Mouse (Mus musculus) intestine, postnatal 0 days (tissue): ENCODE measurements at regions not wholly inside any gene's neighbourhood (a gene's known extent, or its start where the extent isn't known, plus 50 kb on each side); places are given as distances from the start of the nearest gene placed in this dataset.

Experiments
- ATAC-seq: fragments of 200-750 bp; cut with Nextera tagmentation; 2 replicates; pipeline ENCODE4 v1.8.0; 2017; ENCODE audit warnings: mild to moderate bottlenecking, moderate TSS enrichment, moderate library complexity
- H3K27ac ChIP-seq: fragments of 300-500 bp; sonication (generic); 2 replicates; pipeline ENCODE4 v1.5.1; 2014; ENCODE audit warnings: mild to moderate bottlenecking, low read depth, low read length, moderate library complexity
- H3K27me3 ChIP-seq: fragments of 300-500 bp; sonication (generic); replicated peaks from 2 replicates; pipeline ENCODE4 v1.6.1; 2014; ENCODE audit warnings: low read length, mixed read lengths; ENCODE audit not compliant: control insufficient read depth, insufficient read depth
- H3K36me3 ChIP-seq: fragments of 300-500 bp; sonication (generic); 2 replicates; pipeline ENCODE4 v1.6.1; 2014; ENCODE audit warnings: mild to moderate bottlenecking, moderate library complexity; ENCODE audit not compliant: control insufficient read depth, insufficient read depth
- H3K4me1 ChIP-seq: fragments of 300-500 bp; sonication (generic); replicated peaks from 2 replicates; pipeline ENCODE4 v1.6.1; 2014; ENCODE audit warnings: antibody characterized with exemption, low read length, mixed read lengths; ENCODE audit not compliant: control insufficient read depth, insufficient read depth
- H3K4me2 ChIP-seq: fragments of 300-500 bp; sonication (generic); replicated peaks from 2 replicates; pipeline ENCODE4 v1.6.1; 2014; ENCODE audit warnings: low read depth, mild to moderate bottlenecking, moderate library complexity
- H3K4me3 ChIP-seq: fragments of 300-500 bp; sonication (generic); 2 replicates; pipeline ENCODE4 v1.5.1; 2014; ENCODE audit warnings: low read depth, low read length
- H3K9ac ChIP-seq: fragments of 300-500 bp; sonication (generic); 2 replicates; pipeline ENCODE4 v1.6.1; 2014; ENCODE audit warnings: mild to moderate bottlenecking, low read depth, low read length
- H3K9me3 ChIP-seq: fragments of 300-500 bp; sonication (generic); 2 replicates; pipeline ENCODE4 v1.6.1; 2016; ENCODE audit warnings: mixed run types; ENCODE audit not compliant: control insufficient read depth
- CTCF ChIP-seq: sonication (generic); IDR thresholded peaks from 2 replicates; pipeline ENCODE4 v1.5.1; 2016; ENCODE audit warnings: low read depth, mild to moderate bottlenecking, control low read depth, antibody characterized with exemption, moderate library complexity
- WGBS: fragments of 180-500 bp; shearing (Covaris S2); extraction: QIAGEN DNeasy Blood & Tissue Kit; methylation state at CpG from one replicate; pipeline ENCODE4 v1.1.7; 2014; 5-methylcytosine and 5-hydroxymethylcytosine counted together

DNA sequence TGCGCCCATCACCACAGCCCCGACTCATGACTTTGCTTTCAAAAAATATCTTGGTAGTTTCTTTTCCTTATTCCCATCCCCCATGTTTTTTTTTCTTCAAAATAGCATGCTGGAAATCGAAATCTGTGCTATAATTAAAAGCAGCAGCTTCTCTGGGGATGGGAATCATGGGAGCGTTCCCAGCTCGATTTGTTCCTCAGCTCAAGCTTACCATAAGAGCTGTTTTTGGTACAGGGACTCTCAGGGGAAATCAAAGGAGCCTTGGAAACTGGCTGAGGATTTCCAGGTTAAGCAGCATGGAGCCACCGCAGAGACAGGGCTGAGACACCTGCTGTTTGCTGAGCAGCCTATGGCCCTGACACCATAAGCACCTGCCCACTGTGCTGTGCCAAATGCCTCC is 254.2 kb upstream of the Pex5l start:
- Histone ChIP-seq H3K27me3 (no peaks in the 10 kb centered on the region), H3K27ac (no peak overlapping the region), H3K4me3 (no peak overlapping the region), H3K9me3 (no peaks in the 10 kb centered on the region), H3K36me3 (no peaks in the 10 kb centered on the region), H3K4me2 (no peak overlapping the region), H3K4me1 (no peaks in the 10 kb centered on the region), H3K9ac (no peak overlapping the region)
- no peak for TF ChIP-seq CTCF
- WGBS: 79% methylated on average over 6 of the region's 6 CpGs
- ATAC-seq: no peak

DNA sequence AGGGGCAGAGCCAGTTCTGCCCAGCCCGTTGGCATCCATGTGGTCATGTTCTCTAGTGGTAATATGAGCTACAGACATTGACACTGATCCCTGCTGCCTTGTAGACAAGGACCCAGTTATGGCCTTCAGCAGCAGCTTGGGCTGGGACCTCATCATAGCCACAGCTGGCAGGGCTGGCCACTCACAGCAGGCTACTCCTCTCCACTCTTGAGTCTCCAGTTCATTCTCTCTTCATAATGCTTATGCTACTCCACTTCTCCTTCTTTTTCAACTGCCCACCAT is 249.4 kb upstream of the Pex5l start:
- H3K9me3 ChIP-seq: no peaks in the 10 kb centered on the region
- no peak overlapping the region for H3K9ac ChIP-seq
- H3K4me2 ChIP-seq: no peak overlapping the region
- H3K27ac ChIP-seq: no peak overlapping the region
- H3K4me3 ChIP-seq: no peak overlapping the region
- no peaks in the 10 kb centered on the region for H3K36me3 ChIP-seq
- no peaks in the 10 kb centered on the region for H3K4me1 ChIP-seq
- TF ChIP-seq CTCF: no peak
- H3K27me3 ChIP-seq: no peaks in the 10 kb centered on the region
- 71% methylated on average over 1 of the region's 1 CpGs for WGBS
- ATAC-seq: no peak

DNA sequence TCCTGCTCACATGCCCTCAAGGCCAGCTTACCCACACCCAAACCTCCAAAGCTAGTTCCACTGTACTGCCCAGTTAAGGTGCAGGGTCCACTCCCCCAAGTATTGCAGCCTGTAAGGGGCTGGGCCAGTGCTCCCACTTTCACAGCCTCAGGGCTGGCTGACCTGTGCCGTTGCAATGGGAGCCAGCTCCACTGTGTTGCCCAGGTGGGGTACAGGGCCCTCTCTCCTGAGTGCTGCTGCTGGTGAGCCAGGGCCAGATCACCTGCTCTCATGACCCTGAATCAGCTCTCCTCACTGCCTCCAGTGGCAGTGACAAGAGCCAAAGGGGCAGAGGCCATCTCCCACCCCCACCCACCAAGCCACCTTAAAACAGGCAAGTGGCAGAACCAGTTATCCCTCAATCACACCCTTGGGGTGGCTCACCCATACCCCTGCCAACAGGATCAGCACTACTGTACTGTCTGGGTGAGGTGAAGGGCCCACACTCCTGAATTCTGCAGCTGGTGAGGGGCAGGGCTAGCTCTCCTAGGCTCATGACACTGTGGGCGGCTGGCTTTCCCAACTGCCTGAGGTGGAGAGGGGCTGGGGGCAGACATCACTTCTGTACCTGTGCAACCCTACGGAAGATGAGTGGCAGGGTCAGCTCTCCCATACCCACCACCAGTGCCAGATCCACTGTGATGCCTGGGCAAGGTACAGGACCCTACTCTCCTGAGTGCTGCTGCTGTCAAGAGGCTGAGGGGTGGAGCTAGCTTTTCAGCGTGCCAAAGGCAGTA is 248.9 kb upstream of the Pex5l start:
- no peak for TF ChIP-seq CTCF
- H3K27me3 ChIP-seq: no peaks in the 10 kb centered on the region
- 75% methylated on average over 4 of the region's 4 CpGs for WGBS
- no peak for ATAC-seq
- no peak overlapping the region for H3K4me3 ChIP-seq
- H3K9me3 ChIP-seq: no peaks in the 10 kb centered on the region
- H3K36me3 ChIP-seq: no peaks in the 10 kb centered on the region
- no peak overlapping the region for H3K27ac ChIP-seq
- H3K9ac ChIP-seq: no peak overlapping the region
- H3K4me1 ChIP-seq: no peaks in the 10 kb centered on the region
- H3K4me2 ChIP-seq: no peak overlapping the region

DNA sequence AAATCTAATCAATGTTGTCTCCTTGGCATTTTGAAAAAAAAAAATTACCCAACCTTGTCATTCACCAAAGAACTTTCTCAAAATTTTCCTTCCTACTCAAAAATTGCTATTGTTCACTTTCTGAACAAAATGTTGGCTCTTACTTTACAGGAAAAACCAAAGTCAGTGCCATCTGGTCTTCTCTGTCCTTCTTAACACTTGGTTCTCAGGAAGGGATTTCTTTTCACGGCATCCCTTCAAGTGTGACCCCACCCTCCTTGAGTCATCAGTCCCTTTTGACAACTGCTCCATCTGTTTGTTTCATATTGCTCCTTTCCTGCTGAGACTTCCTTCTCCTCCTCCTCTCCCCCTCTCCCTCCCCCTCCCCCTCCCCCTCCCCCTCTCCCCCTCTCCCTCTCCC is 245.1 kb upstream of the Pex5l start:
- no peaks in the 10 kb centered on the region for H3K27me3 ChIP-seq
- no peak overlapping the region for H3K4me2 ChIP-seq
- no peak overlapping the region for H3K4me3 ChIP-seq
- TF ChIP-seq CTCF: no peak
- no peak for ATAC-seq
- no peak overlapping the region for H3K9ac ChIP-seq
- no peaks in the 10 kb centered on the region for H3K9me3 ChIP-seq
- H3K36me3 ChIP-seq: no peaks in the 10 kb centered on the region
- WGBS: 43% methylated on average over 1 of the region's 1 CpGs
- H3K27ac ChIP-seq: no peak overlapping the region
- H3K4me1 ChIP-seq: no peaks in the 10 kb centered on the region

DNA sequence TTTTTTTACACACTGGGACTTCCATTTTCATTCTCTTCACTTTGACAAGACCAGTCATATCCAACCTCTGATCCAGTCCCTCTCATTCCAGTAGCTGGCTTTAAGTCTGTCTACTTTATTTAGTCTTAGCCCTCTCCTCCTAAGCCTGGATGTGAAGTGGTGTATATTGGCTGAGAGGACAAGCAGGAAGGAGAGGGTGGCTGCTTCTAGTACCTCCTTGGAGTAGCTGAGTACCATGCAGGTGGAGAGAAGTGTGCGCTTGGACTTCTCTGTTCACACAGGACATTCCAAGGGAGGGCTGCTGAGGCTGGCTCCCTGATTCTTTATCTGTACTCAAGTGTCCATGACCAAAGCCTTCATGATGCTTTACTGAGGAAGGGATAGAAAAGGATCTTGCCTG is 240.6 kb upstream of the Pex5l start:
- Histone ChIP-seq H3K4me3 (no peak overlapping the region), H3K4me2 (no peak overlapping the region), H3K9ac (no peak overlapping the region), H3K27me3 (no peaks in the 10 kb centered on the region), H3K36me3 (no peaks in the 10 kb centered on the region), H3K4me1 (no peaks in the 10 kb centered on the region), H3K27ac (no peak overlapping the region), H3K9me3 (no peaks in the 10 kb centered on the region)
- no peak for TF ChIP-seq CTCF
- WGBS: 89% methylated on average over 1 of the region's 1 CpGs
- ATAC-seq: no peak

DNA sequence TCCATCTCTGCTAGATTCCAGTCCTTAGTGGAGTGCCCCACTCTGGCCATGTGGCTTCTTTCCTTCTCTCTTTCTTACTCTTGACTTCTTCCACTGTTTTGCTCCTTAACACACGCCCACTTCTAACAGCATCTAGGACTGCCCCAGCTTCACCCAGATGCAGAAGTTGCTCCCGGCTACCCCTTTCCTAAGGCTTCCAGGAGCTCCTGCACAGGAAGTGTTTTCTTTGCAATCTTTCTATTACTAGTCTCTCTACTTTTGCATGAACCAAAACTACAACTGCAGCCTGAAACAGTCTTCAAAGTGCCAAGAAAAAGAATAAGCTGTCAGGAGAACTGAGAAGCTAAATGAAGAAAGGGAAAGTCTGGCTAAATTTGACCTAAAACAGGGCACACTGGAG is 236.6 kb upstream of the Pex5l start:
- 70% methylated on average over 2 of the region's 2 CpGs for whole genome bisulfite sequencing
- no peak overlapping the region for H3K9ac ChIP-seq
- no peak overlapping the region for H3K27ac ChIP-seq
- no peak for ATAC-seq
- no peaks in the 10 kb centered on the region for H3K36me3 ChIP-seq
- no peak overlapping the region for H3K4me2 ChIP-seq
- no peaks in the 10 kb centered on the region for H3K9me3 ChIP-seq
- H3K4me1 ChIP-seq: no peaks in the 10 kb centered on the region
- no peak overlapping the region for H3K4me3 ChIP-seq
- H3K27me3 ChIP-seq: no peaks in the 10 kb centered on the region
- TF ChIP-seq CTCF: no peak

DNA sequence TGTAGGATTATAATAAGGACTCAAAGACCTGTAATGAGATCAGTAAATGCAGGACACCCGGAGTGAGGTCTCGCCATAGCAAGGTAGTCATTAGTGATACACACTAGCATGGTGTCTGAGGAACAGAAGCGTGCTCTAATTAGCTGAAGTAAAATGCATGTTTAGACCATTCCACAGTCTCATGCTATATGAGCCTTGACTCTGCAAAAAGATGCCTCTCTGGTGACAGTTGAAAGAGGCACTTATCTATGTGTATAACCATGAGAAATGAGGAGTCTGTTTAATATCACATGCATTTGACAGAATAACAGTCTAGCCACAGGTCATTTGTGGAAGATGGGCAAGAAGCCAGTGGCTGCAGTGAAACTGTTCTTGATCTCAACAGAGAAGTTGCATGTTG is 232.1 kb upstream of the Pex5l start:
- no peak for TF ChIP-seq CTCF
- Histone ChIP-seq H3K4me1 (no peaks in the 10 kb centered on the region), H3K36me3 (no peaks in the 10 kb centered on the region), H3K4me3 (no peak overlapping the region), H3K27me3 (no peaks in the 10 kb centered on the region), H3K9ac (no peak overlapping the region), H3K4me2 (no peak overlapping the region), H3K9me3 (no peaks in the 10 kb centered on the region), H3K27ac (no peak overlapping the region)
- ATAC-seq: no peak
- WGBS: 84% methylated on average over 3 of the region's 3 CpGs
